Mouse (Mus musculus) forebrain, postnatal 0 days (tissue): ENCODE data around the gene Hes1. TPM values are rescaled to one million over a fixed set of nuclear protein-coding genes. Genes with fewer than 3 reads are reported as not detected.
A peak's percentile ranks its signal among the peaks of the same experiment; 100 is the strongest.

Experiments used
- ATAC-seq: fragments of 200-750 bp; cut with Nextera tagmentation; 2 replicates; pipeline ENCODE4 v1.8.0; 2017; ENCODE audit warnings: mild to moderate bottlenecking, moderate library complexity
- DNase-seq: peaks from one replicate; pipeline ENCODE4 v3.0.0-alpha.2; 2015
- H3K27ac ChIP-seq: fragments of 300-500 bp; sonication (generic); 2 replicates; pipeline ENCODE4 v1.5.1; 2014; ENCODE audit warnings: low read depth, mild to moderate bottlenecking, antibody characterized with exemption, low read length, moderate library complexity, mixed read lengths
- H3K27me3 ChIP-seq: fragments of 300-500 bp; sonication (generic); 2 replicates; pipeline ENCODE4 v1.6.1; 2014; ENCODE audit warnings: mild to moderate bottlenecking, low read length, mixed read lengths; ENCODE audit not compliant: insufficient read depth
- H3K36me3 ChIP-seq: fragments of 300-500 bp; sonication (generic); 2 replicates; pipeline ENCODE4 v1.6.1; 2014; ENCODE audit warnings: mild to moderate bottlenecking, moderate library complexity; ENCODE audit not compliant: insufficient read depth
- H3K4me1 ChIP-seq: fragments of 300-500 bp; sonication (generic); 2 replicates; pipeline ENCODE4 v1.6.1; 2014; ENCODE audit warnings: antibody characterized with exemption; ENCODE audit not compliant: insufficient read depth
- H3K4me2 ChIP-seq: fragments of 300-500 bp; sonication (generic); 2 replicates; pipeline ENCODE4 v1.6.1; 2014; ENCODE audit warnings: low read depth, mild to moderate bottlenecking, moderate library complexity
- H3K4me3 ChIP-seq: fragments of 300-500 bp; sonication (generic); 2 replicates; pipeline ENCODE4 v1.5.1; 2014; ENCODE audit warnings: low read depth, low read length, mixed read lengths
- H3K9ac ChIP-seq: fragments of 300-500 bp; sonication (generic); 2 replicates; pipeline ENCODE4 v1.6.1; 2014; ENCODE audit warnings: mild to moderate bottlenecking
- H3K9me3 ChIP-seq: fragments of 300-500 bp; sonication (generic); 2 replicates; pipeline ENCODE4 v1.6.1; 2016; ENCODE audit warnings: low read length
- CTCF ChIP-seq: sonication (generic); IDR thresholded peaks from 2 replicates; pipeline ENCODE4 v1.5.1; 2016; ENCODE audit warnings: antibody characterized with exemption, control low read depth, low read depth
- whole genome bisulfite sequencing: fragments of 180-500 bp; shearing (Covaris S2); extraction: QIAGEN DNeasy Blood & Tissue Kit; methylation state at CpG from one replicate; pipeline ENCODE4 v1.1.7; 2014; 5-methylcytosine and 5-hydroxymethylcytosine counted together
- polyA plus RNA-seq: library from polyadenylated mRNA; unstranded; fragments of >200 nt; fragmentation: Nextera tagmentation; extraction: Ambion mirVana; gene quantifications from 2 replicates; pipeline ENCODE4 v1.2.1, GENCODE M21; 2015
- total RNA-seq: library from RNA; depleted of rRNA; stranded (reverse); fragments of >200 nt; gene quantifications from 2 replicates; pipeline ENCODE4 v1.2.3, GENCODE M21; 2014

Gene Hes1
- total and polyA plus RNA-seq, 2 experiments from 2014 or later, result 6.9 to 11.2 TPM

- no peak overlapping the region for H3K4me3 ChIP-seq
- no peak overlapping the region for H3K4me2 ChIP-seq
- no peak for TF ChIP-seq CTCF
- H3K27ac ChIP-seq, result no peak overlapping the region
- H3K9ac ChIP-seq, result no peak overlapping the region
- H3K36me3 ChIP-seq, result no peaks in the 10 kb centered on the region
- no peaks in the 10 kb centered on the region for H3K27me3 ChIP-seq
- DNase-seq, result no peak
- no peaks in the 10 kb centered on the region for H3K4me1 ChIP-seq
- H3K9me3 ChIP-seq, result no peaks in the 10 kb centered on the region
- WGBS, result 75% methylated on average over 2 of the region's 2 CpGs
- no peak for ATAC-seq
Measured at GRCm38 (mm10) chr16:30052271-30052670, 11.9 kb upstream of the Hes1 start.

DNA sequence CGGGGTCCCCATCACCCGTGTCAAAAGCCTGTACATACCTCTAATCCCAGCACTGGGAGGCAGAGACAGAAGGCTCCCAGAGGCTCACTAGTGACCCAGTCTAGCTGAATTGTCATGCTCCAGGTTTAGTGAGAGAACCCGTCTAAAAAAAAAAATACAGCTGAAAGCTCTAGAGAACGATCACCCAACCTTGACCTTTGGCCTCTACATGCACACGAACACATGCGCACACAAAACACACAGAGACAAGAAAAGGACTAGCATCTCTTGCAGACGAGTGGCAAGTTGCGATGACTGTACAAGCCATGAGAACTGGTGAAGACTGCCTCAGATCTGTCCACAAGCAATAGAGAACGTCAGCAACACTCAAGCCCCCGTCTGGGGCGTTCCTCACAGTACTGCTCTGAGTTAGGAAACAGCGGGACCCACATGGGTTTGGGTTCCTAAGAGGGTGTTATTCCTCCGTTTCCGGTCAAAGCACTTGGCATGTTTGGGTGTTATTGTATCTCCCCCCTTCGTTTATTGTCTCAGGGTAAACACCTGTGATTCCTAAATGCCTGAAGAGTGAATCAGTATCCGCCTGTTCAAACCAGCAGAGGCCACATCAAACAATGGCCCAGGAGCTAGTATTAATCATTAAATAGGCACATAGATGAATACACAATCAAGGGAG lies 11.2 kb upstream of the Hes1 start:
- ATAC-seq (no peak), DNase-seq (no peak)
- no peaks in the 10 kb centered on the region for H3K36me3 ChIP-seq
- no peaks in the 10 kb centered on the region for H3K9me3 ChIP-seq
- H3K4me1 ChIP-seq, result no peaks in the 10 kb centered on the region
- TF ChIP-seq CTCF, result no peak
- WGBS, result 72% methylated on average over 16 of the region's 16 CpGs
- H3K4me3 ChIP-seq, result no peak overlapping the region
- H3K4me2 ChIP-seq, result no peak overlapping the region
- H3K27ac ChIP-seq, result no peak overlapping the region
- H3K27me3 ChIP-seq, result no peaks in the 10 kb centered on the region
- no peak overlapping the region for H3K9ac ChIP-seq

- Histone ChIP-seq H3K4me1 (no peaks in the 10 kb centered on the region; the same call in 1 of the 2 replicates), H3K9ac (no peak overlapping the region), H3K4me2 (no peak overlapping the region), H3K27ac (no peak overlapping the region), H3K9me3 (no peaks in the 10 kb centered on the region), H3K27me3 (no peaks in the 10 kb centered on the region), H3K36me3 (no peaks in the 10 kb centered on the region), H3K4me3 (no peak overlapping the region)
- 85% methylated on average over 4 of the region's 4 CpGs for WGBS
- TF ChIP-seq CTCF, result no peak
- DNase-seq (no peak), ATAC-seq (no peak)
Measured at GRCm38 (mm10) chr16:30054541-30054940, 9.6 kb upstream of the Hes1 start.

- Histone ChIP-seq H3K27me3 (no peaks in the 10 kb centered on the region; the same call in 1 of the 2 replicates), H3K9me3 (no peaks in the 10 kb centered on the region), H3K4me2 (no peak overlapping the region), H3K27ac (no peak overlapping the region), H3K9ac (no peak overlapping the region), H3K4me1 (no peaks in the 10 kb centered on the region; the same call in 1 of the 2 replicates), H3K36me3 (no peaks in the 10 kb centered on the region), H3K4me3 (no peak overlapping the region)
- DNase-seq (no peak), ATAC-seq (no peak)
- no peak for TF ChIP-seq CTCF
- 78% methylated on average over 10 of the region's 10 CpGs for WGBS
Measured at GRCm38 (mm10) chr16:30055361-30055889, 8.8 kb upstream of the Hes1 start.

- DNase-seq (no peak), ATAC-seq (no peak)
- H3K27me3 ChIP-seq, result peaks cover under 1% of the 10 kb centered on the region; the same call in 1 of the 2 replicates
- no peak overlapping the region for H3K4me2 ChIP-seq
- no peaks in the 10 kb centered on the region for H3K36me3 ChIP-seq
- no peak overlapping the region for H3K4me3 ChIP-seq
- no peaks in the 10 kb centered on the region; the same call in 1 of the 2 replicates for H3K4me1 ChIP-seq
- 86% methylated on average over 7 of the region's 7 CpGs for WGBS
- no peak overlapping the region for H3K9ac ChIP-seq
- no peak overlapping the region for H3K27ac ChIP-seq
- H3K9me3 ChIP-seq, result no peaks in the 10 kb centered on the region
- no peak for TF ChIP-seq CTCF
Measured at GRCm38 (mm10) chr16:30055927-30056326, 8.3 kb upstream of the Hes1 start.

GRCm38 (mm10) chr16:30056906-30057305 lies 7.3 kb upstream of the Hes1 start:
- Histone ChIP-seq H3K36me3 (no peaks in the 10 kb centered on the region), H3K27me3 (peaks cover 9% of the 10 kb centered on the region; the same call in 1 of the 2 replicates), H3K9ac (no peak overlapping the region), H3K27ac (no peak overlapping the region), H3K4me1 (no peaks in the 10 kb centered on the region; the same call in 1 of the 2 replicates), H3K4me3 (no peak overlapping the region), H3K9me3 (no peaks in the 10 kb centered on the region), H3K4me2 (no peak overlapping the region)
- WGBS, result 72% methylated on average over 2 of the region's 2 CpGs
- ATAC-seq, result peak; percentile 62
- no peak for TF ChIP-seq CTCF
- peak; percentile 47 for DNase-seq

DNA sequence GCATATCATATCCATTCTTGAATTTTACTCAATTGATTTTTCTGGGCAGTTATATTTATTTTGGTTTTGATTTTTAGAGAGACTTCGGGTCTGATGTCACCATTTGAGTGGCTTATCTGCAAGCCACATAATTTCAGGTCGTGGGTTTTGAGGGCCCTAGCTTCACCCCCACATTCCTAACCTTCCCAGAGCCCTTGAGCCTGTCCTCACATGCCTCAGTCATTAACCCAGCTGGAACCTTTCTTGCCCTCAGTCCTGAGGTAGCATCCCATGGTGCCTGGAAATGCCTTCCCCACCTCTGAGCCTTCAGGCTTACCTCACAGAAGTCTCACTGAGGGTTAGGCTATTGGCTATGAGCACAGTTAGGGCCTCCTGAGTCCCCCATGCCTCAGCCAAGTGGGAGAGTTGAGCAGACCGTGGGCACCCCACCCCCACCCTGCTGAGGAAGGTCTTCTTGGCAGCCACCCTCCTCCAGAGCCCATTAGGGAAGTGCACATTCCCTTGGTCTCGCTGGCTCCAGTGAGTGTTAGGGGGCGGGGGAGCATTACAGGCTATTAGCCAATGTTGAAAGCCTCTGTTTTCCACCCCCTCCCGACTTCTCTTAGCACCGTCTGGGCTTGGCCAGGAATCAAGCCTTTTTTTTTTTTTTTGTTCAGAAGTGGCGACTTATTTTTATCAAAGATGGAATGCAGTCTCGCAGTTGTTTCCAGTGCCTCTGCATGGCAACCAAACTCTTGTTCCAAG lies 5.0 kb upstream of the Hes1 start:
- Histone ChIP-seq H3K9me3 (no peaks in the 10 kb centered on the region), H3K9ac (no peak overlapping the region), H3K27me3 (peaks cover 13% of the 10 kb centered on the region), H3K4me3 (no peak overlapping the region), H3K36me3 (no peaks in the 10 kb centered on the region), H3K4me1 (peaks cover 7% of the 10 kb centered on the region), H3K4me2 (no peak overlapping the region), H3K27ac (no peak overlapping the region)
- TF ChIP-seq CTCF, result no peak
- WGBS, result 12% methylated on average over 9 of the region's 9 CpGs
- DNase-seq, result peak; percentile 71
- ATAC-seq, result peak; percentile 9; the same call in 1 of the 2 replicates
